Mouse (Mus musculus): ENCODE measurements around the gene Dffb. TPM values are rescaled to one million over a fixed set of nuclear protein-coding genes. Genes with fewer than 3 reads are reported as not detected.

Gene Dffb
- total and polyA plus RNA-seq, 2 experiments: 1.8 to 5.9 TPM

DNA sequence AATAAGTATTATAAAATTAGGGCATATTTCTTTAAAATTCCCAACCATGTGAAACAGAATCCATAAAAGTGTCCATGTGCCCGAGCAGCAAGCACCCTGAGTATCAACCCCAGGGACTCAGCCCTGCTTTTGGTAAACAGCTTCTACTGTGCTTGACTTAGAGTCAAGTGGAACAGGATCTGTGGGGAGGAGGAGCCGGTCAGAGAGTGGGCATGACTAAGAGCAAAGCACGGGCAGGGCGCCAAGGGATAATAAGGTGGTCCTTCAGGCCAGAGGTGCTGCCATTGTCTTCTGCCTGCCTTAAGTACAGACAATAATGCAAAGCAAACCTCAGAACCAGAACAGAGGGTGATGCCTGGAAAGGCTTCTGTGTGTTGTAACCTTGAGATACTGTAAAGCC lies 32.8 kb upstream of the Dffb start:
- H3K4me1 ChIP-seq (ENCODE audit: control insufficient read depth, insufficient read depth, low read length): peaks cover 5% of the 10 kb centered on the region
- no peak for DNase-seq (ENCODE audit: extremely low read depth, low read depth, low spot score)
- H3K27ac ChIP-seq (replicated peaks; ENCODE audit: insufficient read depth, low read depth, low read length): no peak overlapping the region
- H3K27me3 ChIP-seq (ENCODE audit: control insufficient read depth, insufficient read depth, low read length): no peaks in the 10 kb centered on the region
- H3K4me3 ChIP-seq (ENCODE audit: insufficient read depth, low read depth, low read length): no peak overlapping the region
- no peak for TF ChIP-seq POLR2A (IDR thresholded peaks at IDR 0.05; ENCODE audit: extremely low read depth, insufficient read depth, low read length)
- TF ChIP-seq CTCF (IDR thresholded peaks at IDR 0.05; ENCODE audit: low read depth, low read length): no peak
- no peak overlapping the region for H3K9ac ChIP-seq (ENCODE audit: low read depth, low read length)
- no peaks in the 10 kb centered on the region; the same call in 1 of the 2 replicates for H3K36me3 ChIP-seq (ENCODE audit: control insufficient read depth, insufficient read depth, low read length)
- 79% methylated on average over 4 of the region's 4 CpGs for WGBS
- peaks cover 11% of the 10 kb centered on the region for H3K79me2 ChIP-seq (ENCODE audit: control insufficient read depth, insufficient read depth, low read length)

DNA sequence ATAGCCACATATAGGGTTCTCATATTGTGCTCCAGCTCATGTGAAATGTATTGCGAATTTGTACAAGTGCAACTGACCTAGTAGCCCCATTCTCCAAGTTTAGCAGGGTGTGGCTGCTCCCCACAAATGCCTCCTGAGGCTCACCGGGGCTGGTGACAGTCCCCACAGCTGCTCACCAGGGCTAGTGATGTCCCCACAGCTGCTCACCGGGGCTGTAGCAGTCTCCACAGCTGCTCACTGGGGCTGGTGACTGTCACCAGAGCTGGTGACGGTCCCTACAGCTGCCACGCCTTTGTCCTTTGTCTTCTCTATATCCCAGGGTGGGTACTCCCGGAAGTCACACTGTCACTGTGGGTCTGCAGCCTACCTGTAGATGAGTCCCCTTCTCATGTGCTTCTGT lies 31.3 kb upstream of the Dffb start:
- Histone ChIP-seq H3K79me2 (ENCODE audit: control insufficient read depth, insufficient read depth, low read length) (no peaks in the 10 kb centered on the region), H3K4me1 (ENCODE audit: control insufficient read depth, insufficient read depth, low read length) (no peaks in the 10 kb centered on the region), H3K4me3 (ENCODE audit: insufficient read depth, low read depth, low read length) (no peak overlapping the region), H3K36me3 (ENCODE audit: control insufficient read depth, insufficient read depth, low read length) (no peaks in the 10 kb centered on the region; the same call in 1 of the 2 replicates), H3K9ac (ENCODE audit: low read depth, low read length) (no peak overlapping the region), H3K27ac (replicated peaks; ENCODE audit: insufficient read depth, low read depth, low read length) (no peak overlapping the region), H3K27me3 (ENCODE audit: control insufficient read depth, insufficient read depth, low read length) (no peaks in the 10 kb centered on the region)
- WGBS: 98% methylated on average over 6 of the region's 6 CpGs
- no peak for TF ChIP-seq POLR2A (IDR thresholded peaks at IDR 0.05; ENCODE audit: extremely low read depth, insufficient read depth, low read length)
- no peak for TF ChIP-seq CTCF (IDR thresholded peaks at IDR 0.05; ENCODE audit: low read depth, low read length)
- DNase-seq (ENCODE audit: extremely low read depth, low read depth, low spot score): no peak

DNA sequence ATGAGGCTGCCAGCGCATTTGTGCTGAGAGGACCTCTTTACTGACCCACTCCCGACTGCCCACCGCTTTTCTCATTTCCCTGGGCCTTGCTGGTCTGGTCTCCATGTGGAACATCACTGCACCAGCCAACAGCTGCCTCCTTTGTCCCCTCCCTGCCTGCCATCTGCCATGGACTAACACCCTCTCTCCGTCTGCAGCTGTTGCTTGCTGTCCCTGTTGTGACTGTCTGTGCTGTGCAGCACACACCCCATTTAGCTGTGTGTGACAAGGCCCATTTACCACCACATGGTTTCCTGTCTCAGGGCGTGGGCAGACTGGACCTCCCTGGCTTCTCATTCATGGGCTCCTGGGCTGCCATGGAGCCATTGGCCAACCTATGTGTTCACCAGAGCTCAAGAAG lies 30.6 kb upstream of the Dffb start:
- TF ChIP-seq POLR2A (IDR thresholded peaks at IDR 0.05; ENCODE audit: extremely low read depth, insufficient read depth, low read length): no peak
- no peak for TF ChIP-seq CTCF (IDR thresholded peaks at IDR 0.05; ENCODE audit: low read depth, low read length)
- Histone ChIP-seq H3K4me3 (ENCODE audit: insufficient read depth, low read depth, low read length) (no peak overlapping the region), H3K36me3 (ENCODE audit: control insufficient read depth, insufficient read depth, low read length) (no peaks in the 10 kb centered on the region; the same call in 1 of the 2 replicates), H3K9ac (ENCODE audit: low read depth, low read length) (no peak overlapping the region), H3K4me1 (ENCODE audit: control insufficient read depth, insufficient read depth, low read length) (no peaks in the 10 kb centered on the region), H3K27ac (replicated peaks; ENCODE audit: insufficient read depth, low read depth, low read length) (no peak overlapping the region), H3K79me2 (ENCODE audit: control insufficient read depth, insufficient read depth, low read length) (no peaks in the 10 kb centered on the region), H3K27me3 (ENCODE audit: control insufficient read depth, insufficient read depth, low read length) (no peaks in the 10 kb centered on the region)
- no peak for DNase-seq (ENCODE audit: extremely low read depth, low read depth, low spot score)
- WGBS: 93% methylated on average over 5 of the region's 5 CpGs

DNA sequence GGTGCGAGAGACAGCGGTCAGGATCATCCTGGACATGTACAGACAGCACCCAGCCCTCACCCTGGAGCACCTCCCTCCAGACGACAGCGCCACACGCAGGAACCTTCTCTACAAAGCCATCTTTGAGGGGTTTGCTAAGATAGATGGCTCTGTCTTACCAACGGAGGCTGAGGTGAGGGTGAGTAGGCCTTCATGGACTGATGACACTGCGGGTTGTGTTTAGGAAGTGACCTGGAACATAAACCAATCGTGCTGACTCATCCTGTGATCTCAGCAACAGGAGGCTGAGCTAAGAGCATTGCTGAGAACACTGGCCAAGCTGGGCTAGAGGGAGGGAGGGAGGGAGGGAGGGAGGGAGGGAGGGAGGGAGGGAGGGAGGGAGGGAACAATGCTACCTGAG lies 18.6 kb upstream of the Dffb start:
- no peaks in the 10 kb centered on the region for H3K27me3 ChIP-seq (ENCODE audit: control insufficient read depth, insufficient read depth, low read length)
- H3K9ac ChIP-seq (ENCODE audit: low read depth, low read length): no peak overlapping the region
- H3K79me2 ChIP-seq (ENCODE audit: control insufficient read depth, insufficient read depth, low read length): no peaks in the 10 kb centered on the region
- WGBS: 93% methylated on average over 8 of the region's 8 CpGs
- H3K27ac ChIP-seq (replicated peaks; ENCODE audit: insufficient read depth, low read depth, low read length): no peak overlapping the region
- no peak for DNase-seq (ENCODE audit: extremely low read depth, low read depth, low spot score)
- TF ChIP-seq CTCF (IDR thresholded peaks at IDR 0.05; ENCODE audit: low read depth, low read length): no peak
- TF ChIP-seq POLR2A (IDR thresholded peaks at IDR 0.05; ENCODE audit: extremely low read depth, insufficient read depth, low read length): no peak
- H3K4me3 ChIP-seq (ENCODE audit: insufficient read depth, low read depth, low read length): no peak overlapping the region
- no peaks in the 10 kb centered on the region for H3K4me1 ChIP-seq (ENCODE audit: control insufficient read depth, insufficient read depth, low read length)
- H3K36me3 ChIP-seq (ENCODE audit: control insufficient read depth, insufficient read depth, low read length): peaks cover 20% of the 10 kb centered on the region; the same call in 1 of the 2 replicates

DNA sequence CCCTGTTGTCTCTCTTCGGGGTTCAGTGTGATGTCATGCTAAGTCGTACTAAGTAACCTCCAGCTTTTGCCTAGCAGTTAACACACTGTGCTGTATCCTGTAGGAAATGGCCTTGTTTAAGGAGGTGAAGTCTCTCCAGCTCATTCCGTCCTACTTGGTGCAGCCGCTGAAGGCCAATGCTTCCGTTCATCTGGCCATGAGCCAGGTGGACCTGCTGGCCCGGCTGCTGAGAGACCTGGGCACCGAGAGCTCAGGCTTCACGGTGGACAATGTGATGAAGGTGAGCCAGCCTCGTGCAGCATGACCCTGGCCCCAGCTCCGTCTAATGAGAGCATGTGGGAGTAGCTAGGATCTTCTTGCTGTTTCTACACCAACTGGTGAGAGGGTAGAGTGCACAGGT lies 17.8 kb upstream of the Dffb start:
- TF ChIP-seq POLR2A (IDR thresholded peaks at IDR 0.05; ENCODE audit: extremely low read depth, insufficient read depth, low read length) (no peak), CTCF (IDR thresholded peaks at IDR 0.05; ENCODE audit: low read depth, low read length) (no peak)
- H3K9ac ChIP-seq (ENCODE audit: low read depth, low read length): no peak overlapping the region
- no peak overlapping the region for H3K27ac ChIP-seq (replicated peaks; ENCODE audit: insufficient read depth, low read depth, low read length)
- H3K79me2 ChIP-seq (ENCODE audit: control insufficient read depth, insufficient read depth, low read length): no peaks in the 10 kb centered on the region
- no peak for DNase-seq (ENCODE audit: extremely low read depth, low read depth, low spot score)
- 82% methylated on average over 10 of the region's 10 CpGs for WGBS
- H3K4me1 ChIP-seq (ENCODE audit: control insufficient read depth, insufficient read depth, low read length): no peaks in the 10 kb centered on the region
- H3K4me3 ChIP-seq (ENCODE audit: insufficient read depth, low read depth, low read length): no peak overlapping the region
- peaks cover 19% of the 10 kb centered on the region; the same call in 1 of the 2 replicates for H3K36me3 ChIP-seq (ENCODE audit: control insufficient read depth, insufficient read depth, low read length)
- H3K27me3 ChIP-seq (ENCODE audit: control insufficient read depth, insufficient read depth, low read length): no peaks in the 10 kb centered on the region

DNA sequence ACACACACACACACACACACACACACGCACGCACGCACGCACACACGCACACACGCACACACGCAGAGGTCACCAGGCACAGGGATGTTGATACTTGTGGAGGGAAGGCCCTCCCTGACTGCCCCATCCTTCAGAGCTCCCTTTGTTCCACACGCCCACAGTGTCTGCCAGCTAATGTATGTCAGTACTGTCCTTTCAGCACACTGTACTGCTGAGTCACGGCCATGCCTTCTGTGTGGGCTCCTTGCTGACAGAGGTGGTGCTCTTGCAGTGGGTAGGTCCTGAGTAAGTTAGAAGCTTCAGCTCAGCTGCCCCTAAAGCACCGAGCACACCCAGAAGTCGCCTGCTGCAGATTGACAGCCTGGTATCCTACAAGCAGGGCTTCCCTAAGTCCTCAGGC lies 5.5 kb upstream of the Dffb start:
- Histone ChIP-seq H3K4me1 (ENCODE audit: control insufficient read depth, insufficient read depth, low read length) (peaks cover 3% of the 10 kb centered on the region), H3K36me3 (ENCODE audit: control insufficient read depth, insufficient read depth, low read length) (peaks cover 12% of the 10 kb centered on the region; the same call in 1 of the 2 replicates), H3K79me2 (ENCODE audit: control insufficient read depth, insufficient read depth, low read length) (peaks cover 3% of the 10 kb centered on the region; the same call in 1 of the 2 replicates), H3K27ac (replicated peaks; ENCODE audit: insufficient read depth, low read depth, low read length) (no peak overlapping the region), H3K27me3 (ENCODE audit: control insufficient read depth, insufficient read depth, low read length) (no peaks in the 10 kb centered on the region), H3K9ac (ENCODE audit: low read depth, low read length) (no peak overlapping the region), H3K4me3 (ENCODE audit: insufficient read depth, low read depth, low read length) (no peak overlapping the region)
- WGBS: 90% methylated on average over 11 of the region's 11 CpGs
- no peak for TF ChIP-seq POLR2A (IDR thresholded peaks at IDR 0.05; ENCODE audit: extremely low read depth, insufficient read depth, low read length)
- DNase-seq (ENCODE audit: extremely low read depth, low read depth, low spot score): no peak

All from liver, adult 2 months (tissue).